In genomic region chr19:10496976-10497375, GRCm38 (mm10) we compare ENCODE assay signal across 19 mouse cellular contexts. TPM values are rescaled to one million over a fixed set of nuclear protein-coding genes. Genes with fewer than 3 reads are reported as not detected.
DNase-seq lines count a peak whose midpoint lies in the region; ATAC-seq lines count a peak whose summit lies in the region.
"Had no signal": no experiment of that assay in that cellular context is flagged by ENCODE, and none has a peak within 500 bp of the region (broad histone marks: within the 10 kb centered on the region; RNA-seq: fewer than 3 reads in every experiment).

No protein-coding gene starts in this region.

- no peak overlapping the region for H3K9ac ChIP-seq in midbrain, embryonic 12.5 days (replicated peaks)
- no peak overlapping the region for H3K9ac ChIP-seq in midbrain, embryonic 11.5 days (ENCODE audit: low read length)
- H3K9ac ChIP-seq in hindbrain, embryonic 12.5 days = no peak overlapping the region
- H3K9ac ChIP-seq in neural tube, embryonic 15.5 days (replicated peaks) = no peak overlapping the region
- H3K9ac ChIP-seq: forebrain, embryonic 15.5 days; limb, embryonic 15.5 days; liver, embryonic 15.5 days had no signal

- H3K4me2 ChIP-seq in midbrain, embryonic 12.5 days (replicated peaks) = no peak overlapping the region
- H3K4me2 ChIP-seq in midbrain, embryonic 11.5 days = no peak overlapping the region
- no peak overlapping the region for H3K4me2 ChIP-seq in hindbrain, embryonic 12.5 days (replicated peaks)
- H3K4me2 ChIP-seq in neural tube, embryonic 15.5 days = no peak overlapping the region
- H3K4me2 ChIP-seq: forebrain, embryonic 15.5 days; limb, embryonic 15.5 days; liver, embryonic 15.5 days had no signal

- H3K4me3 ChIP-seq in midbrain, embryonic 12.5 days = no peak overlapping the region
- H3K4me3 ChIP-seq in midbrain, embryonic 11.5 days (ENCODE audit: low read depth, low read length) = no peak overlapping the region
- no peak overlapping the region for H3K4me3 ChIP-seq in hindbrain, embryonic 12.5 days
- H3K4me3 ChIP-seq in macrophage (ENCODE audit: inconsistent target) = no peak overlapping the region
- no peak overlapping the region for H3K4me3 ChIP-seq in neural tube, embryonic 15.5 days (replicated peaks)
- H3K4me3 ChIP-seq: embryonic facial prominence, embryonic 10.5 days; forebrain, embryonic 15.5 days; limb, embryonic 15.5 days; liver, embryonic 15.5 days had no signal

- H3K27me3 ChIP-seq in midbrain, embryonic 12.5 days = no peaks in the 10 kb centered on the region
- no peaks in the 10 kb centered on the region for H3K27me3 ChIP-seq in midbrain, embryonic 11.5 days (ENCODE audit: control insufficient read depth, insufficient read depth, low read length)
- H3K27me3 ChIP-seq in hindbrain, embryonic 12.5 days = no peaks in the 10 kb centered on the region
- no peaks in the 10 kb centered on the region for H3K27me3 ChIP-seq in neural tube, embryonic 15.5 days (replicated peaks)
- H3K27me3 ChIP-seq: forebrain, embryonic 15.5 days; limb, embryonic 15.5 days had no signal

- no peaks in the 10 kb centered on the region; the same call in 1 of the 2 replicates for H3K4me1 ChIP-seq in midbrain, embryonic 12.5 days
- 0 out of 2 replicates have a peak, but pooled peaks cover 2% of the 10 kb centered on the region for H3K4me1 ChIP-seq in midbrain, embryonic 11.5 days (ENCODE audit: control insufficient read depth, insufficient read depth, low read length)
- 0 out of 2 replicates have a peak, but pooled peaks cover 2% of the 10 kb centered on the region for H3K4me1 ChIP-seq in hindbrain, embryonic 12.5 days
- peaks cover 27% of the 10 kb centered on the region for H3K4me1 ChIP-seq in neural tube, embryonic 15.5 days
- H3K4me1 ChIP-seq: embryonic facial prominence, embryonic 10.5 days; forebrain, embryonic 15.5 days; limb, embryonic 15.5 days; liver, embryonic 15.5 days had no signal

- H3K79me2 ChIP-seq in macrophage (ENCODE audit: inconsistent target) = no peaks in the 10 kb centered on the region

- H3K9me3 ChIP-seq in midbrain, embryonic 12.5 days = no peaks in the 10 kb centered on the region
- H3K9me3 ChIP-seq in midbrain, embryonic 11.5 days (ENCODE audit: control insufficient read depth, low read length) = no peaks in the 10 kb centered on the region
- no peaks in the 10 kb centered on the region for H3K9me3 ChIP-seq in hindbrain, embryonic 12.5 days (replicated peaks)
- no peaks in the 10 kb centered on the region for H3K9me3 ChIP-seq in neural tube, embryonic 15.5 days (replicated peaks)
- H3K9me3 ChIP-seq: embryonic facial prominence, embryonic 10.5 days; forebrain, embryonic 15.5 days; limb, embryonic 15.5 days; liver, embryonic 15.5 days; megakaryocyte, embryonic 14.5 days had no signal

- 47% methylated on average over 2 of the region's 2 CpGs for WGBS in midbrain, embryonic 12.5 days
- 51% methylated on average over 2 of the region's 2 CpGs for WGBS in midbrain, embryonic 11.5 days
- WGBS in hindbrain, embryonic 12.5 days = 66% methylated on average over 2 of the region's 2 CpGs
- WGBS in macrophage (ENCODE audit: missing documents) = 89% methylated on average over 2 of the region's 2 CpGs
- 59% methylated on average over 2 of the region's 2 CpGs for WGBS in neural tube, embryonic 15.5 days

- peaks cover 28% of the 10 kb centered on the region for H3K36me3 ChIP-seq in midbrain, embryonic 12.5 days
- H3K36me3 ChIP-seq in midbrain, embryonic 11.5 days (ENCODE audit: control insufficient read depth, insufficient read depth, low read length) = peaks cover 2% of the 10 kb centered on the region; the same call in 1 of the 2 replicates
- H3K36me3 ChIP-seq in hindbrain, embryonic 12.5 days = peaks cover 27% of the 10 kb centered on the region
- H3K36me3 ChIP-seq in macrophage (ENCODE audit: inconsistent target) = peaks cover 26% of the 10 kb centered on the region
- H3K36me3 ChIP-seq in neural tube, embryonic 15.5 days = peaks cover 29% of the 10 kb centered on the region

- no peak for DNase-seq in midbrain, embryonic 11.5 days (ENCODE audit: low spot score, missing footprints)
- DNase-seq in lung, postnatal 10 days = no peak
- no peak for DNase-seq in yolk sac, embryonic 10.5 days (ENCODE audit: low spot score)
- DNase-seq: B cell, adult 2 months; cerebellum, adult 9-10 months; gastrocnemius, postnatal 25 days; kidney, adult 2 months; kidney, postnatal 10 days had no signal

- no peak for ATAC-seq in midbrain, embryonic 12.5 days (ENCODE audit: low FRiP score, low read depth)
- no peak for ATAC-seq in midbrain, embryonic 11.5 days (ENCODE audit: low FRiP score)
- ATAC-seq in hindbrain, embryonic 12.5 days (ENCODE audit: low FRiP score) = no peak
- ATAC-seq in neural tube, embryonic 15.5 days (ENCODE audit: low FRiP score) = 0 out of 2 replicates have a peak, but pooled peaks have one; percentile 33
- no peak for ATAC-seq in megakaryocyte-erythroid progenitor cell, adult 5-6 weeks (replicated peaks; ENCODE audit: low FRiP score, low TSS enrichment, poor library complexity, severe bottlenecking)
- ATAC-seq: forebrain, embryonic 15.5 days had no signal

- peak overlapping the region; percentile 56; the same call in 1 of the 2 replicates for H3K27ac ChIP-seq in midbrain, embryonic 12.5 days (replicated peaks)
- no peak overlapping the region for H3K27ac ChIP-seq in midbrain, embryonic 11.5 days (ENCODE audit: low read depth, low read length)
- H3K27ac ChIP-seq in hindbrain, embryonic 12.5 days = 0 out of 2 replicates have a peak overlapping the region, but pooled peaks have one; percentile 30
- peak overlapping the region; percentile 37; the same call in 1 of the 2 replicates for H3K27ac ChIP-seq in macrophage
- peak overlapping the region; percentile 28; the same call in 1 of the 2 replicates for H3K27ac ChIP-seq in neural tube, embryonic 15.5 days (replicated peaks)
- H3K27ac ChIP-seq: embryonic facial prominence, embryonic 10.5 days; forebrain, embryonic 15.5 days; limb, embryonic 15.5 days; liver, embryonic 15.5 days had no signal

RNA-seq across cellular contexts. Expression of gene Ppp1r32, which starts 14.2 kb away (rescaled TPM):
- 0.27 and 1.1 TPM in 2 replicates for polyA plus RNA-seq in midbrain, embryonic 12.5 days (2016; fragmentation: Nextera tagmentation; extraction: Ambion mirVana)
- 0.21 and 0.48 TPM in 2 replicates for polyA plus RNA-seq in midbrain, embryonic 11.5 days (2014; fragmentation: Nextera tagmentation; extraction: Ambion mirVana)
- polyA plus RNA-seq in hindbrain, embryonic 12.5 days (2016; fragmentation: Nextera tagmentation; extraction: Ambion mirVana) = 1.1 and 2.0 TPM in 2 replicates
- 1 to 10 TPM in 22 of 26 experiments, under 1 TPM in 2, not detected in 2; 0.49 to 2.9 (median 1.7) TPM for total RNA-seq in macrophage (2018; cell fraction: chromatin; rRNA removed)
- total RNA-seq in macrophage (2018; cell fraction: cytosol; rRNA removed) = under 1 TPM in 11 of 26 experiments, not detected in 15; 0.05 to 0.19 (median 0.10) TPM
- total RNA-seq in macrophage (2018; cell fraction: nucleus; rRNA removed) = 1 to 10 TPM in 12 of 26 experiments, under 1 TPM in 11, not detected in 3; 0.36 to 2.2 (median 1.0) TPM
- 0.19 TPM in 1 of 3 replicates, not detected in the others for polyA plus RNA-seq in macrophage (2018)
- 0.79 and 1.2 TPM in 2 replicates for polyA plus RNA-seq in neural tube, embryonic 15.5 days (2015; fragmentation: Nextera tagmentation; extraction: Ambion mirVana)
- total RNA-seq in megakaryocyte-erythroid progenitor cell, adult 5-6 weeks (2014; fragmentation: Nextera tagmentation) = 0.57 TPM in 1 of 2 replicates, not detected in the other
- not detected in 2 replicates for total RNA-seq in megakaryocyte-erythroid progenitor cell, adult 5-6 weeks (2017)
- total RNA-seq: common myeloid progenitor, adult 5-6 weeks had no signal
- polyA plus RNA-seq: liver, embryonic 15.5 days had no signal

RNA-seq across cellular contexts. Expression of gene Cpsf7, which starts 28.1 kb away (rescaled TPM):
- 61.8 and 67.6 TPM in 2 replicates for polyA plus RNA-seq in midbrain, embryonic 12.5 days (2016; fragmentation: Nextera tagmentation; extraction: Ambion mirVana)
- 66.4 and 70.4 TPM in 2 replicates for polyA plus RNA-seq in midbrain, embryonic 11.5 days (2014; fragmentation: Nextera tagmentation; extraction: Ambion mirVana)
- 57.1 and 61.4 TPM in 2 replicates for polyA plus RNA-seq in hindbrain, embryonic 12.5 days (2016; fragmentation: Nextera tagmentation; extraction: Ambion mirVana)
- total RNA-seq in macrophage (2018; cell fraction: chromatin; rRNA removed) = 100 to 1,000 TPM; 192 to 283 (median 235) TPM
- total RNA-seq in macrophage (2018; cell fraction: cytosol; rRNA removed) = 10 to 100 TPM; 23.8 to 36.8 (median 30.5) TPM
- 100 to 1,000 TPM; 112 to 239 (median 171) TPM for total RNA-seq in macrophage (2018; cell fraction: nucleus; rRNA removed)
- polyA plus RNA-seq in macrophage (2018) = 23.4 to 32.9 TPM (median 25.6 TPM) in 3 replicates
- polyA plus RNA-seq in neural tube, embryonic 15.5 days (2015; fragmentation: Nextera tagmentation; extraction: Ambion mirVana) = 45.6 and 47.2 TPM in 2 replicates
- total RNA-seq in megakaryocyte-erythroid progenitor cell, adult 5-6 weeks (2014; fragmentation: Nextera tagmentation) = 98.2 and 112 TPM in 2 replicates
- 36.3 and 39.4 TPM in 2 replicates for total RNA-seq in megakaryocyte-erythroid progenitor cell, adult 5-6 weeks (2017)

RNA-seq across cellular contexts. Expression of gene Sdhaf2, which starts 29.0 kb away (rescaled TPM):
- 54.8 and 54.9 TPM in 2 replicates for polyA plus RNA-seq in midbrain, embryonic 12.5 days (2016; fragmentation: Nextera tagmentation; extraction: Ambion mirVana)
- polyA plus RNA-seq in midbrain, embryonic 11.5 days (2014; fragmentation: Nextera tagmentation; extraction: Ambion mirVana) = 59.3 and 63.3 TPM in 2 replicates
- polyA plus RNA-seq in hindbrain, embryonic 12.5 days (2016; fragmentation: Nextera tagmentation; extraction: Ambion mirVana) = 54.9 and 64.1 TPM in 2 replicates
- 10 to 100 TPM; 23.8 to 75.7 (median 55.5) TPM for total RNA-seq in macrophage (2018; cell fraction: chromatin; rRNA removed)
- total RNA-seq in macrophage (2018; cell fraction: cytosol; rRNA removed) = 10 to 100 TPM; 31.8 to 63.0 (median 50.4) TPM
- 10 to 100 TPM; 17.5 to 63.8 (median 36.3) TPM for total RNA-seq in macrophage (2018; cell fraction: nucleus; rRNA removed)
- 47.5 to 57.7 TPM (median 49.5 TPM) in 3 replicates for polyA plus RNA-seq in macrophage (2018)
- 67.5 and 67.7 TPM in 2 replicates for polyA plus RNA-seq in neural tube, embryonic 15.5 days (2015; fragmentation: Nextera tagmentation; extraction: Ambion mirVana)
- 71.9 and 73.0 TPM in 2 replicates for total RNA-seq in megakaryocyte-erythroid progenitor cell, adult 5-6 weeks (2014; fragmentation: Nextera tagmentation)
- total RNA-seq in megakaryocyte-erythroid progenitor cell, adult 5-6 weeks (2017) = 61.3 and 105 TPM in 2 replicates

RNA-seq across cellular contexts. Expression of gene Lrrc10b, which starts 39.7 kb away (rescaled TPM):
- 0.36 and 1.2 TPM in 2 replicates for polyA plus RNA-seq in midbrain, embryonic 12.5 days (2016; fragmentation: Nextera tagmentation; extraction: Ambion mirVana)
- 0.55 and 0.59 TPM in 2 replicates for polyA plus RNA-seq in midbrain, embryonic 11.5 days (2014; fragmentation: Nextera tagmentation; extraction: Ambion mirVana)
- polyA plus RNA-seq in hindbrain, embryonic 12.5 days (2016; fragmentation: Nextera tagmentation; extraction: Ambion mirVana) = 1.4 and 1.7 TPM in 2 replicates
- total RNA-seq in macrophage (2018; cell fraction: chromatin; rRNA removed) = not detected
- total RNA-seq in macrophage (2018; cell fraction: cytosol; rRNA removed) = under 1 TPM in 10 of 26 experiments, not detected in 16; 0.05 to 0.17 (median 0.09) TPM
- under 1 TPM in 1 of 26 experiments, not detected in 25; 0.44 TPM for total RNA-seq in macrophage (2018; cell fraction: nucleus; rRNA removed)
- polyA plus RNA-seq in macrophage (2018) = 0.09 to 0.19 TPM in 2 of 3 replicates, not detected in the other
- polyA plus RNA-seq in neural tube, embryonic 15.5 days (2015; fragmentation: Nextera tagmentation; extraction: Ambion mirVana) = 1.1 and 1.3 TPM in 2 replicates
- total RNA-seq in megakaryocyte-erythroid progenitor cell, adult 5-6 weeks (2014; fragmentation: Nextera tagmentation) = not detected in 2 replicates
- not detected in 2 replicates for total RNA-seq in megakaryocyte-erythroid progenitor cell, adult 5-6 weeks (2017)
- total RNA-seq: common myeloid progenitor, adult 5-6 weeks had no signal

RNA-seq across cellular contexts. Expression of gene Tmem216, which starts 59.1 kb away (rescaled TPM):
- polyA plus RNA-seq in midbrain, embryonic 12.5 days (2016; fragmentation: Nextera tagmentation; extraction: Ambion mirVana) = 52.3 and 58.5 TPM in 2 replicates
- polyA plus RNA-seq in midbrain, embryonic 11.5 days (2014; fragmentation: Nextera tagmentation; extraction: Ambion mirVana) = 58.3 and 63.9 TPM in 2 replicates
- polyA plus RNA-seq in hindbrain, embryonic 12.5 days (2016; fragmentation: Nextera tagmentation; extraction: Ambion mirVana) = 49.1 and 56.6 TPM in 2 replicates
- total RNA-seq in macrophage (2018; cell fraction: chromatin; rRNA removed) = 1 to 10 TPM in 22 of 26 experiments, not detected in 4; 1.2 to 7.8 (median 2.2) TPM
- 1 to 10 TPM; 1.5 to 4.7 (median 3.1) TPM for total RNA-seq in macrophage (2018; cell fraction: cytosol; rRNA removed)
- 1 to 10 TPM in 21 of 26 experiments, under 1 TPM in 3, not detected in 2; 0.88 to 7.5 (median 2.4) TPM for total RNA-seq in macrophage (2018; cell fraction: nucleus; rRNA removed)
- 1.4 to 5.1 TPM (median 2.8 TPM) in 3 replicates for polyA plus RNA-seq in macrophage (2018)
- polyA plus RNA-seq in neural tube, embryonic 15.5 days (2015; fragmentation: Nextera tagmentation; extraction: Ambion mirVana) = 49.1 and 51.6 TPM in 2 replicates
- total RNA-seq in megakaryocyte-erythroid progenitor cell, adult 5-6 weeks (2014; fragmentation: Nextera tagmentation) = 9.0 and 14.9 TPM in 2 replicates
- total RNA-seq in megakaryocyte-erythroid progenitor cell, adult 5-6 weeks (2017) = 12.2 and 19.9 TPM in 2 replicates
